Mouse (Mus musculus): Measurements from ENCODE around the gene Ednra.

The Ednra gene

DNA sequence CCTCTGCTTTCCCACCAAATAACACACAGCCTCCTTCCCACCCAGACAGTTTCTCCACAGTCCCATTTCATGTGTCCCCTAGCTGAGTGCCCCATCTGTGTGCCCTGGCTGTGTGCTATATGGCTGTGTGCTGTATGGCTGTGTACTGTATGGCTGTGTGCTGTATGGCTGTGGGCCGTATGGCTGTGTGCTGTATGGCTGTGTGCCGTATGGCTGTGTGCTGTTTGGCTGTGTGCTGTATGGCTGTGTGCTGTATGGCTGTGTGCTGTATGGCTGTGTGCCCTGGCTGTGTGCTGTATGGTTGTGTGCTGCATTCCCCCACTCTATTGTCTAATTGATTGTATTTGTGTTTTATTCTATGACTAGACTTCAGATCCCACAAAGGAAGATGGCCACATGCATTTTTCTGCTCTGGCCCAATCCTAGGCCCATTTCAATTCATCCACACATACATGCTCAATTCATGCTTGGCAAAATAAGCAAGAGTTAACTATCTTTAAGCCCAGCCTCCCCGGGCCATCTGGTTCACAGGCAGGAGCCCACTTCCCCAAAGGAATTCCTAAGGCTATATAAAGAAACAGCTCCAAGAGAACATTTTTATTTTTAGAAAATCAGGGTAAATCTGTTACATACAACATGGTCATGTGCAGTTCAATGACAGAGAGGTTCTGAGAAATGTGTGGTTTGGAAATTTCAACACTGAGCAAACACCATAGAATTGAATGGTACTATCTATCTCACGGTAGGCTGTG, 53.5 kb downstream of the Ednra start:
- in situ Hi-C loops (cut with MboI; ENCODE audit: low pct_unique_long_range_greater_than_20kb in 1 of 2, low sequenced_read_pairs in 2 of 2, unreplicated experiment in 1 of 2), result no loop called here

DNA sequence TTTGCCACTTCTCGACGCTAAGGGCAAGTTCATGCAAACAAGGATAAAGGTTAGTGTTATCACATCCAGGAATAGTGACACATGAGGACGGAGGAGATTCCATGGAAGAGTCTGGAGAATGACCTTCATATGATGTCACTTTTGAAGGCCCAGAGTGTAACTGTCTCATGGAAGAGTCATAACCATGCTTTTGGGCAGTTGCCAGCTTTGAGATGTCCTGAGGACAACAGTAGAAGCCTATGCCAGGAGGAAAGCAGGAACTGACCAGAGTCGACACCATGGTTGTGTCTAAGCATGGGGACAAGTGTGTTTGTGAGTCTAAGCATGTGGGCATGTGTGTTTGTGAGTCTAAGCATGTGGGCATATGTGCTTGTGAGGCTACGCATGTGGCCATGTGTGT, 56.3 kb downstream of the Ednra start:
- in situ Hi-C loops (cut with MboI; ENCODE audit: low pct_unique_long_range_greater_than_20kb in 1 of 2, low sequenced_read_pairs in 2 of 2, unreplicated experiment in 1 of 2), result no loop called here

DNA sequence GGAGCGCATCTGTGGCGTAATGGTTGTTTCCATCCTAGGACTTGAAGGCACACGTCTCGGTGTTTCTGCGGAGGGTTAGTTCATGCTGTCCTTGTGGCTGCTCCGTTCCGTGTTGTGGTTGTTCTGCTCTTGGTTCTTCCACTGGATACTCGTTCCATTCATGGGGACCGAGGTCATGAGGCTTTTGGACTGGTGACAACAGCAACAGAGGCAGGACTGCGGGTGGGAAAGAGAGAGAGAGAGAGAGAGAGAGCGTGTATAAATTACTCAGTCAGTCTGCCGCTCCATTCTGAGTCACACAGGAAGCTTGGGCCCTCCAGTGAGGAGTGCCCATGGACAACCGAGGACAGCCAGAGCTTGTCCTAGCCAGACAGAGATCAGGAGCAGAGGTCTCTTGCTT, 59.4 kb downstream of the Ednra start:
- in situ Hi-C loops (cut with MboI; ENCODE audit: low pct_unique_long_range_greater_than_20kb in 1 of 2, low sequenced_read_pairs in 2 of 2, unreplicated experiment in 1 of 2), result no loop called here

DNA sequence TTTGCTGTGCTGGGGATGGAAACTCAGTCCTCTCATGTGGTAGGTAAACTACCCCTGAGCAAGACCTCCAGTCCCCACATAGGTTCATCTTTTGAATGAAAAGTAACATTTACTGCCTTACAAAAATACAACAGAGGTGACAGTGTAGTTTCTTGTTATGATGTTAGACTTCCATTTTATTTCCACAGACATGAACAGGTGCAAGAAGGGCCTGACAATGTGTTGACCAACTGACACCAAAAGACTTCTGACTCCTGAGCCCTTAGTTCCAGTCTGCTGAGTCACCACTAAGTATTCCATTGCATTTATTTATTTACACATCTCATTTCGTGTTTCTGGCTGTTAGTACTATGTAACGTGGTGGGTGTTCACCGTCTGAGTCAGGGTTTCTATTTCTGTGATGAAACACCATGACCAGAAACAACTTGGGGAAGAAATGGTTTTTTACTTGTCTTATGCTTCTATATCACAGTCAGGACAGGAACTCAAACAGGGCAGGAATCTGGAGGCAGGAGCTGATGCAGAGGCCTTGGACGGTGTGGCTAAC, 64.7 kb downstream of the Ednra start:
- in situ Hi-C loops (cut with MboI; ENCODE audit: low pct_unique_long_range_greater_than_20kb in 1 of 2, low sequenced_read_pairs in 2 of 2, unreplicated experiment in 1 of 2), result no loop called here

DNA sequence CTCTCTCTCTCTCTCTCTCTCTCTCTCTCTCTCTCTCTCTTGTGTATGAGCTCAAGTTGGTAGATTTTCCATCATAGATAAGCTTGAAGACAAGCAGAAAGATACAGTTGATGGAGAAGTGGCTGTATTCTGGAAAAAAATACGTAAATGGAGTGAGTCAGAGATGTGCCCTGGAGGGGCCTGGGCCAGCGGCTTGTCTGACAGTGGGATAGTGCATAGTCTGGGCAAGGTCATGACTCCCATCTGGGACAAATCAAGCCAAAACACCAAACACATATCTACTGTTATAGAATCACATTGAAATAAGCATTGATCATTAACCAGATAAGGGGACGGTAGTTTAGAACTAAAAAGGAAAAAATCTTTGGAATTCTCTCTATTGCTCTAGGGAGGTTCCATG, 65.9 kb downstream of the Ednra start:
- in situ Hi-C loops (cut with MboI; ENCODE audit: low pct_unique_long_range_greater_than_20kb in 1 of 2, low sequenced_read_pairs in 2 of 2, unreplicated experiment in 1 of 2), result no loop called here

DNA sequence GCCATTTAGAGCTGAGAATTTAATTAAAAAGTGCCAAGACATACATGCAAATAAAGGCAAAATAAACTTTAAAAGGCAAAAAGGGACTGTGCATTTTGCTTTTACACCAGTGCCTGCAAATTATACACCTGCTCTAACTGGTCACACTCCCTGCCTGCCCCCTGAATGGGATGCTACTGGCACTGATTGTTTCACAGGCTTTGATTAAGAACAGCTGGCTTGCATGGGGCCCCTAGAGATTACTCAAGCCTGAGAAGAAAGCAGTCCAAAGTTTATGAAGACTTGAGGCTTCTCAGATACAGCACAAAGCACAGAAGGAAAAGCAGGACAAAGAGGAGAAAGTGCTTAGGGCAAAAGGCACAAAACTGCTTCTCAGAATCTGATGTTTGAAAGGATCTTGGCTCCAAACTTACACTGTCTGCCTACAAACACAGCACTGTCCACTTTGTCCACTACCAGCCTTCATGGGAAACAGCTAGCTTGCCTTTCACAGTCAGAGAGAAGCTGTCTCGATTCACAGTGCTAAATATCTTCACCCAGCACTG, 73.5 kb downstream of the Ednra start:
- in situ Hi-C loops (cut with MboI; ENCODE audit: low pct_unique_long_range_greater_than_20kb in 1 of 2, low sequenced_read_pairs in 2 of 2, unreplicated experiment in 1 of 2), result no loop called here

DNA sequence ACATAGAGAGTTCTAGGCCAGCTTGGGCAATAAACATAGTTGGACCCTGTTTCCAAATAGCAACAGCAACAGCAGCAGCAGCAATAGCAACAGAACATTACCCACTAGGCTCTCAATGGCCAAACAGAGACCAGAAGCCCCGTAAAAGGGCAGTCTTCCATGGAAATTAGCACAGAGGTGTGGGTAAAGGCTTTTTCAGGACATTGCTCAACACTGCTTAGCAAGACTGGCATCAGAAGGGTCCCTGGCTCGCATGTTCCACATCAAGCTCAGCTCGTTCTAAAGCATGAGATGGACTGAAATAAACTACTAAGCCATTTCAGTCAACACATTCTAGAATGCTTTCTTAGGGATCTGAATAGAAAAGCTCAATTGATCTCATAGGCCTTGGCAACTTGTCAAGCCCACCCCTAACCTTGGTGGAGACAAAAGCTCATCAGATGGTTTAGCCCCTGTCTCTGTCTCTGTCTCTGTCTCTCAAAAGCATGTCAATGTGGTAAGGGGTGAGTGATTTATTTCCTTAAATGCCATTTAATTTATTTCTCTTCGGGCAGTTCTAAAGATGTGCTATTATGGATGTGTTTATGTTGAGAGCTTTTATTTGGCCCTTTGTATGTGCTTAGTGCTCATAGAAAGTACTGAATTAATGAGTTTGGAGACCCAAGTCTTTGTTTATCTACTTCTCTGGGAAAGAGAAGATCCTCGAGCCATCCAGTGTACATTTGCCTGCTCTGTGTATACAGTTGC, 84.0 kb downstream of the Ednra start:
- in situ Hi-C loops (cut with MboI; ENCODE audit: low pct_unique_long_range_greater_than_20kb in 1 of 2, low sequenced_read_pairs in 2 of 2, unreplicated experiment in 1 of 2), result no loop called here

DNA sequence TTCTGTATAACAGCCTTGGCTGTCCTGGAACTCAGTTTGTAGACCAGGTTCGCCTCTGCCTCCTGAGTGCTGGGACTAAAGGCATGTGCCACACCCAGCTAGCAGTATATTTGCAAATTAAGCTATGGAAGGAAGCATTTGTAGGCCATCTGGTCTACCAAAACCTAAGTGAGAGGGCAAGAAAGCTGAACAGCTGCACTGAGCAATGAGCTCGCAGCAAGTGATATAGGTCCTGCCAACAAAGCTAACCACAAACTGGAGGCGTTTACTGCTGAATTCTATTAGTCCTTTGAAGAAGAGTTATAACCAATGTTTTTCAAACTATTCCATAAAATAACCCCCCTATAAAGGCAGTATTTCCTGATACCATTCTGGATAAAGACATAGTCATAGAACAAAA, 86.7 kb downstream of the Ednra start:
- in situ Hi-C loops (cut with MboI; ENCODE audit: low pct_unique_long_range_greater_than_20kb in 1 of 2, low sequenced_read_pairs in 2 of 2, unreplicated experiment in 1 of 2), result loop anchor here in 1 of 2 experiments (10.0 kb wide), 1 partner anchor 357 kb away; no protein-coding TSS in a partner anchor

DNA sequence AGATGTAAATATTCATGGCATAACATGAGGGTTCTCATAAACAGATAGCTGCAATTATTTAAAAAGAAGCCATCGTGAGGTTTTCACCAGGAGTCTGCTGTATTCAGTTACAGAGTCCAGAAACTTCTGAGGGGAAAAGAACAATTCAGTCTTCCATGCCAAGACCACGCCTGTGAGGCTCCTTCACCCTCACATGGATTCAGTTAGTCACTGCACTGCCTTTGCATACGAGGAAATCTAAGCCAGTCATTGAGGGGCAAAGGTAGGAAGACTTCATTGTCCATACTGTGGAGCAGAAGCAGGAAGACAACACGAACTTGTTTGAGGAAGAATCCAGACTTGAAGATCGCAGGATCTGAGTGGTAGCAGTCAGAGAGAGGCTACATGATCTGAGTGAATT, 90.2 kb downstream of the Ednra start:
- in situ Hi-C loops (cut with MboI; ENCODE audit: low pct_unique_long_range_greater_than_20kb in 1 of 2, low sequenced_read_pairs in 2 of 2, unreplicated experiment in 1 of 2), result loop anchor here (5.0 to 10.0 kb wide), 2 partner anchors 361 to 368 kb away; no protein-coding TSS in a partner anchor

DNA sequence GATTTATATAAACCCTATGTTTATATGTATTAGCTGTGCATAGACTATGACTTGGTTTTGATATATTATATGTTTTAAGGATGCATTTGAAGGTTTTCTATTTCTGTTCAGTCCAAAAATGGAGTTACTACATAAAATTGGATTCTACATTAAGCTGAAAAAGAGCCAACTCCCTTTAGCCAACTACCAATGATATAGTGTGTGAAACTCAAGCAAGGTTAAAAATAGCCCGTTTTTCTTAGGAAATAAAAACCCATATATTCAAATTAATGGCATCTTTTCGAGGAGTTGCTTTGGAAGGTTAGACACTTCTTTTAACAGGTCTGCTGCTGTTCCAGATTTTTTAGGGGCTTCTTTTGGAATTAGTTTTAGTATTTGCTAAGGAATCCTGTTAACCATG, 91.1 kb downstream of the Ednra start:
- in situ Hi-C loops (cut with MboI; ENCODE audit: low pct_unique_long_range_greater_than_20kb in 1 of 2, low sequenced_read_pairs in 2 of 2, unreplicated experiment in 1 of 2), result loop anchor here (5.0 to 10.0 kb wide), 2 partner anchors 362 to 369 kb away; no protein-coding TSS in a partner anchor

DNA sequence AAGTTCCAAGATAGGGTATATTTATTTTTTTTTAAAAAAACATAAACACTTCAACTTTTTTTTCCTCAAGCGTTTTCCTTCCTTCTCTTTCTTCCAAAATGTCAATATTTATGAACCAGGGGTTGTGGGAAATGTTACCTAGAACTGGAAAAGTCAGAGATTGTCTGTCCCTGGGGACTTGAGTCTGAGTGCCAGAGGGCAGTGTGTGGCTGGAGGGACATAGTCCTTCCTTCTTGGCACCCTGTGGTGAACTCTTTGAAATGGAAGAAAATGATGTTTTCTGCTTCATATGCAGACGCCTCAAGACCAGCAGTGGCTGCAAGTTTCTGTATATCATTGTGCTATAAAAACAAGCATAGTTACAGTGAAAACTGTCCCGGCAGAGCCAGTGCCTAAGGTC, 93.6 kb downstream of the Ednra start:
- in situ Hi-C loops (cut with MboI; ENCODE audit: low pct_unique_long_range_greater_than_20kb in 1 of 2, low sequenced_read_pairs in 2 of 2, unreplicated experiment in 1 of 2), result loop anchor here (5.0 to 10.0 kb wide), 2 partner anchors 364 to 372 kb away; no protein-coding TSS in a partner anchor

DNA sequence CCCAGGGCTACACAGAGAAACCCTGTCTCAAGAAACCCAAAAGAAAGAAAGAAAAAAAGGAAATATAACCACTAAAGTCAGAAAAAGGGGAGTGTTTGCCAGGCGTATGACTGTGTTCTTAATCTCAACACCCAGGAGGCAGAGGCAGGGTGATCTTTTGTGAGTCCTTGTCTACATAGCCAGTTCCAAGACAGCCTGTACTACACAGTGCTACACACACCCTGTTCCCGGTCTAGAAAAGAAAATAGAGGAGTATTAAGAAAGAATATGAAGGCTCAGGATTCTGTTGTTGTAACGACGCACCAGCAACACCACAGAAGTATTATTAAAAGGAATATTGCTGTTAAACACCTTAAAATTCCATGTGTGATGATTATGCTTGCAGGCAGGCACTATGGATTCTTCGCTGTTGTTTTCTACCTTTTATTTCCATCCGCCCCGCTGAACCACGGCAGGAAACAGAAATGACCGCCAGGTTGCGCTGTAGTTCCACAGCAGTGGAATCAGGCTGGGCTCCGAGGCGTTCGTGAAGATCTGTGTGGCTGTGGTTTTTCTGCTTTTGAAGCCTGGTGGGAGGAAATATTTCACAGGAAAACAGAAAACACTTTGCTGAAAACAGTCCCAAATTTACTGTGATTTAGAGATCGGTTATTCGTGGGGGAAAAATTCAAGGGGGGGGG, 94.3 kb downstream of the Ednra start:
- in situ Hi-C loops (cut with MboI; ENCODE audit: low pct_unique_long_range_greater_than_20kb in 1 of 2, low sequenced_read_pairs in 2 of 2, unreplicated experiment in 1 of 2), result loop anchor here (5.0 to 10.0 kb wide), 2 partner anchors 365 to 372 kb away; no protein-coding TSS in a partner anchor

DNA sequence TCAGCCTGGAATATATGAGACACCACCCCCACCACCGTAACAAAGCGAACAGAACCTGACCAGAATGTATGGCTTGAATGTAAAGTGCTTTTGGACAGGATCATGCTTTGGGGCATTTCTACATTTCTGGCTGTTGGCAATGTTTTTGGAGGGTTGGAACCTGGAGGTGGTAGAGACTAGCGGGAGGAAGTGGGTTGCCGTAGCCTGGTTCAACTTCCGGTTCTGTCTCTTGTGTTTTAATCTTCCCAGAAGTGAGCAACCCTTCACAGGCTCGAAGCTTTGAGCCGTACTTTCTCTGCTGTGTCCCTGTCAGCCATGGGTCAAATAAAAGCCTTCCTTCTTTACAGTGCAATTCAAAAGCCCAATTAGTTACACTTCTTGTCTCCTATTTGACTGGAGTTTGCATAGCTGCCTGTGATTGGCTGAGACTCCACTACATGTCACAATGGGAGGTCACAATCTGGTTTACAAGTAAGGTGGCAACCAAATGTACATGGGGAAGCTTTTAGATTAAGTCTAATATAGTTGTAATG, 100.5 kb downstream of the Ednra start:
- in situ Hi-C loops (cut with MboI; ENCODE audit: low pct_unique_long_range_greater_than_20kb in 1 of 2, low sequenced_read_pairs in 2 of 2, unreplicated experiment in 1 of 2), result no loop called here

DNA sequence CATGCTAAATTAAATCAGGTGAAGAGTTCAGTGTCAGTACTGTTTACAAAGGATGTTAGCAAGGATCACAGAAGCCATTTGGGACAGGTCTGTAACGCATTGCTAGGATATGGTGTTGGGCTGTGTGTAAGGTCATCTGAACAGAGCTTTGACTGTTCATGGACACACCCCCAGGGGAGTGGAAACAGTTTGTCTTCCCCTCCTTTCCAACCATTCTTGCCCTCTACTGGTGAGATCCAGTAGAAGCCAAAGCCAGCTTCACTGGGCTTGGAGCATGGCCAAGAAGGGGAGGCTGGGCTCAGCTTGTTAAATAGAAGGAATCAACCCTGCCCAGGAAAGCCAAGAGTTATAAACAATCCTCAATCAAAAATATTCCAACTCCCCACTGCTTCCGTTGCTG, 106.3 kb downstream of the Ednra start:
- in situ Hi-C loops (cut with MboI; ENCODE audit: low pct_unique_long_range_greater_than_20kb in 1 of 2, low sequenced_read_pairs in 2 of 2, unreplicated experiment in 1 of 2), result no loop called here
